Mouse (Mus musculus) kidney, adult 2 months (tissue): ENCODE data around the gene Pes1. TPM values are rescaled to one million over a fixed set of nuclear protein-coding genes. Genes with fewer than 3 reads are reported as not detected.
"Not testable (repeated sequence)": the region's sequence is repeated elsewhere in the genome, so short reads cannot be mapped to it uniquely, and the experiment has no call there.

Experiments
- DNase-seq: peaks from one replicate; pipeline ENCODE4 v3.0.0; 2021
- H3K27ac ChIP-seq: fragments of 200-500 bp; 2 replicates; pipeline ENCODE4 v1.5.1; 2012; ENCODE audit warnings: low read depth, low read length, control low read depth, inconsistent platforms; ENCODE audit not compliant: insufficient read depth
- H3K27me3 ChIP-seq: fragments of 200-500 bp; replicated peaks from 2 replicates; pipeline ENCODE4 v1.6.1; 2012; ENCODE audit warnings: mild to moderate bottlenecking, moderate library complexity, low read length, inconsistent platforms; ENCODE audit not compliant: control insufficient read depth, insufficient read depth
- H3K36me3 ChIP-seq: fragments of 200-500 bp; 2 replicates; pipeline ENCODE4 v1.6.1; 2012; ENCODE audit warnings: mild to moderate bottlenecking, moderate library complexity, low read length, inconsistent platforms; ENCODE audit not compliant: control insufficient read depth, insufficient read depth
- H3K4me1 ChIP-seq: fragments of 200-500 bp; 2 replicates; pipeline ENCODE4 v1.6.1; 2011; ENCODE audit warnings: low read length; ENCODE audit not compliant: control insufficient read depth, insufficient read depth
- H3K4me3 ChIP-seq: fragments of 200-500 bp; 2 replicates; pipeline ENCODE4 v1.5.1; 2011; ENCODE audit warnings: mild to moderate bottlenecking, low read depth, low read length, control low read depth; ENCODE audit not compliant: insufficient read depth
- CTCF ChIP-seq: fragments of 200-500 bp; conservative IDR thresholded peaks from 2 replicates; pipeline ENCODE4 v1.5.1; 2011; ENCODE audit warnings: low read depth, mild to moderate bottlenecking, control low read depth, low read length, moderate library complexity, mixed read lengths; ENCODE audit not compliant: insufficient read depth, insufficient read length
- POLR2A ChIP-seq: fragments of 200-500 bp; IDR thresholded peaks from one replicate; pipeline ENCODE4 v1.6.1; 2011; ENCODE audit warnings: low read depth, low read length, control low read depth
- WGBS: fragments of 180-500 bp; shearing (Covaris S2); methylation state at CpG from one replicate; pipeline ENCODE4 v1.1.7; 2018; 5-methylcytosine and 5-hydroxymethylcytosine counted together
- polyA plus RNA-seq: library from polyadenylated mRNA; depleted of rRNA; stranded (reverse); fragments of >200 nt; gene quantifications from 2 replicates; pipeline ENCODE4 v1.2.3, GENCODE M21; 2012

Gene Pes1
- polyA plus RNA-seq, 1 experiment = 33.3 TPM

- Histone ChIP-seq H3K27ac (no peak overlapping the region), H3K36me3 (no peaks in the 10 kb centered on the region), H3K4me3 (no peak overlapping the region), H3K4me1 (no peaks in the 10 kb centered on the region), H3K27me3 (no peaks in the 10 kb centered on the region)
- WGBS = 56% methylated on average over 5 of the region's 5 CpGs
- DNase-seq = no peak
- TF ChIP-seq CTCF = no peak
- TF ChIP-seq POLR2A = no peak
Observed at GRCm38 (mm10) chr11:4005220-4005805, 41.5 kb downstream of the Pes1 start.

GRCm38 (mm10) chr11:4006462-4006861 is 42.7 kb downstream of the Pes1 start:
- Histone ChIP-seq H3K4me1 (no peaks in the 10 kb centered on the region), H3K4me3 (no peak overlapping the region), H3K36me3 (no peaks in the 10 kb centered on the region), H3K27me3 (no peaks in the 10 kb centered on the region), H3K27ac (no peak overlapping the region)
- DNase-seq = no peak
- no peak for TF ChIP-seq POLR2A
- TF ChIP-seq CTCF = peak; percentile 52
- 84% methylated on average over 3 of the region's 3 CpGs for WGBS

GRCm38 (mm10) chr11:4012616-4013015 is 48.8 kb downstream of the Pes1 start:
- no peaks in the 10 kb centered on the region for H3K4me1 ChIP-seq
- no peak overlapping the region for H3K4me3 ChIP-seq
- no peaks in the 10 kb centered on the region for H3K36me3 ChIP-seq
- TF ChIP-seq POLR2A = no peak
- no peak for TF ChIP-seq CTCF
- DNase-seq = no peak
- no peaks in the 10 kb centered on the region for H3K27me3 ChIP-seq
- no peak overlapping the region for H3K27ac ChIP-seq
- WGBS = 82% methylated on average over 1 of the region's 1 CpGs

- not testable (repeated sequence) for H3K4me3 ChIP-seq, DNase-seq, H3K27me3 ChIP-seq, H3K36me3 ChIP-seq, H3K27ac ChIP-seq, H3K4me1 ChIP-seq
- 89% methylated on average over 14 of the region's 14 CpGs for WGBS
Observed at GRCm38 (mm10) chr11:4015796-4016195, 52.0 kb downstream of the Pes1 start.

- 89% methylated on average over 13 of the region's 13 CpGs for WGBS
- not testable (repeated sequence) for H3K27ac ChIP-seq, H3K36me3 ChIP-seq, H3K27me3 ChIP-seq, H3K4me3 ChIP-seq, DNase-seq, H3K4me1 ChIP-seq
Observed at GRCm38 (mm10) chr11:4022111-4022510, 58.3 kb downstream of the Pes1 start.

GRCm38 (mm10) chr11:4023321-4023720 is 59.5 kb downstream of the Pes1 start:
- no peak for DNase-seq
- H3K4me1 ChIP-seq = no peaks in the 10 kb centered on the region
- TF ChIP-seq POLR2A = no peak
- no peak for TF ChIP-seq CTCF
- H3K27ac ChIP-seq = no peak overlapping the region
- no peaks in the 10 kb centered on the region for H3K36me3 ChIP-seq
- 73% methylated on average over 2 of the region's 2 CpGs for WGBS
- H3K4me3 ChIP-seq = no peak overlapping the region
- no peaks in the 10 kb centered on the region for H3K27me3 ChIP-seq

GRCm38 (mm10) chr11:4027066-4027465 is 63.3 kb downstream of the Pes1 start:
- Histone ChIP-seq H3K27ac (no peak overlapping the region), H3K36me3 (no peaks in the 10 kb centered on the region), H3K27me3 (no peaks in the 10 kb centered on the region), H3K4me3 (no peak overlapping the region), H3K4me1 (no peaks in the 10 kb centered on the region)
- WGBS = 62% methylated on average over 8 of the region's 8 CpGs
- no peak for DNase-seq
- TF ChIP-seq POLR2A (no peak), CTCF (no peak)
